In the genomic region with DNA sequence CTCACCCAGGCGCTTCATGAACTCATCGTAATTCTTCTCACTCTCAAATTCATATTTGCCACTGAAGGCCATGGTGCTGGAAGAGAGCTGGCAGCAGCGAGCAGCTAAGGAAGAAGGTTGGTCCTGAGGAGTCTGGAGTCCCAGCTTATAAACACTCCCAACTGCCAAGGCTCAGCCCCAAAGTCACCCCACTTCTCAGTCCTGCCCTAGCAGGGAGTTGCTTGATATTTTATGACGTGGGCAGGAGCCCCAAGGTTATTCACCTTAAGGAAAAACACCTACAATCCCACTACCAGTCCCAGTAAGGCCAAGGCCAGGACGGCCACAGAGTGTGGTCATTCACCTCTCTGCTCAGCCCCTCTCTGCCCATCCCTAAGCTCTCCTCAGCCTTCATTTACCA, we compare ENCODE assay signal across 22 mouse cellular contexts. TPM values are rescaled to one million over a fixed set of nuclear protein-coding genes. Genes with fewer than 3 reads are reported as not detected.
"Had no signal": no experiment of that assay in that cellular context is flagged by ENCODE, and none has a peak within 500 bp of the region (broad histone marks: within the 10 kb centered on the region; RNA-seq: fewer than 3 reads in every experiment).

TSS of gene Fabp6 (minus strand) at position 101 of the 400 bp plus-strand sequence.

- H3K27me3 ChIP-seq: midbrain, embryonic 12.5 days; neural tube, embryonic 13.5 days; neural tube, embryonic 15.5 days had no signal

- ATAC-seq: midbrain, embryonic 16.5 days had no signal

- H3K4me3 ChIP-seq: midbrain, embryonic 12.5 days; myocyte; neural tube, embryonic 13.5 days; neural tube, embryonic 15.5 days had no signal

- H3K36me3 ChIP-seq: midbrain, embryonic 12.5 days; neural tube, embryonic 13.5 days; neural tube, embryonic 15.5 days had no signal

- H3K9ac ChIP-seq: liver, embryonic 14.5 days; lung, embryonic 14.5 days; midbrain, embryonic 12.5 days; neural tube, embryonic 13.5 days; neural tube, embryonic 15.5 days had no signal

- H3K27ac ChIP-seq: liver, embryonic 14.5 days; midbrain, embryonic 12.5 days; neural tube, embryonic 13.5 days; neural tube, embryonic 15.5 days had no signal

- H3K4me2 ChIP-seq: lung, embryonic 14.5 days; midbrain, embryonic 12.5 days; neural tube, embryonic 13.5 days; neural tube, embryonic 15.5 days had no signal

- H3K9me3 ChIP-seq: midbrain, embryonic 12.5 days; neural tube, embryonic 13.5 days; neural tube, embryonic 15.5 days had no signal

- DNase-seq: lung, adult 18-20 months; lung, embryonic 14.5 days; lung, postnatal 10 days; lung, postnatal 4 days; midbrain, embryonic 14.5 days; retina, postnatal 1 day; right cerebral cortex, adult 18-20 months; right cerebral cortex, postnatal 25 days; right cerebral cortex, postnatal 4 days; spleen, adult 18-20 months; thymus, adult 18-20 months; thymus, postnatal 36 days had no signal

- H3K4me1 ChIP-seq: midbrain, embryonic 12.5 days; neural tube, embryonic 13.5 days; neural tube, embryonic 15.5 days had no signal

RNA-seq across cellular contexts. Expression of gene Fabp6, which starts in this region (rescaled TPM):
- polyA plus RNA-seq: liver, embryonic 14.5 days; liver, embryonic 16.5 days; lung, embryonic 14.5 days; lung, embryonic 16.5 days; midbrain, embryonic 12.5 days; midbrain, embryonic 14.5 days; midbrain, embryonic 16.5 days; myocyte; neural tube, embryonic 11.5 days; neural tube, embryonic 13.5 days; neural tube, embryonic 15.5 days; stomach, embryonic 14.5 days had no signal
